Comparison of ENCODE assay signal across 29 mouse cellular contexts in genomic region chr11:3946386-3946785, GRCm38 (mm10). TPM values are rescaled to one million over a fixed set of nuclear protein-coding genes. Genes with fewer than 3 reads are reported as not detected.
"Had no signal": no experiment of that assay in that cellular context is flagged by ENCODE, and none has a peak within 500 bp of the region (broad histone marks: within the 10 kb centered on the region; RNA-seq: fewer than 3 reads in every experiment).

No protein-coding gene starts in this region.

- H3K4me3 ChIP-seq: heart, adult 2 months; hindbrain, embryonic 12.5 days; intestine, embryonic 15.5 days; left cerebral cortex, adult 2 months; limb, embryonic 13.5 days; limb, embryonic 15.5 days; liver, embryonic 12.5 days had no signal

- H3K27ac ChIP-seq: heart, adult 2 months; heart, embryonic 13.5 days; heart, embryonic 15.5 days; hindbrain, embryonic 10.5 days; hindbrain, embryonic 12.5 days; hindbrain, embryonic 14.5 days; intestine, embryonic 15.5 days; layer of hippocampus, adult 2 months; left cerebral cortex, adult 2 months; limb, embryonic 13.5 days; limb, embryonic 15.5 days; liver, embryonic 12.5 days; liver, embryonic 14.5 days had no signal

- H3K9me3 ChIP-seq: heart, embryonic 13.5 days; heart, embryonic 15.5 days; hindbrain, embryonic 10.5 days; hindbrain, embryonic 12.5 days; intestine, embryonic 15.5 days; limb, embryonic 13.5 days; limb, embryonic 15.5 days; liver, embryonic 12.5 days had no signal

- H3K36me3 ChIP-seq: heart, embryonic 13.5 days; heart, embryonic 15.5 days; hindbrain, embryonic 10.5 days; hindbrain, embryonic 12.5 days; intestine, embryonic 15.5 days; limb, embryonic 13.5 days; limb, embryonic 15.5 days; liver, embryonic 12.5 days had no signal

- H3K4me1 ChIP-seq: heart, embryonic 13.5 days; heart, embryonic 15.5 days; hindbrain, embryonic 10.5 days; hindbrain, embryonic 12.5 days; intestine, embryonic 15.5 days; limb, embryonic 13.5 days; limb, embryonic 15.5 days; liver, embryonic 12.5 days had no signal

- DNase-seq: gastrocnemius, postnatal 14 days; heart, adult 2 months; heart, postnatal 14 days; heart, postnatal 36 days; kidney, postnatal 10 days; kidney, postnatal 4 days had no signal

- H3K9ac ChIP-seq: heart, embryonic 13.5 days; heart, embryonic 15.5 days; hindbrain, embryonic 12.5 days; hindbrain, embryonic 14.5 days; intestine, embryonic 15.5 days; limb, embryonic 13.5 days; limb, embryonic 15.5 days; liver, embryonic 12.5 days; liver, embryonic 14.5 days had no signal

RNA-seq across cellular contexts. Expression of gene 4930556J24Rik, which starts 30.2 kb away (rescaled TPM):
- total RNA-seq: gastrocnemius, adult 18-20 months; gastrocnemius, adult 8-10 months; gastrocnemius, postnatal 14 days; gastrocnemius, postnatal 4 days; granulocyte monocyte progenitor cell, adult 5-6 weeks; heart, adult 2 months; heart, postnatal 14 days; heart, postnatal 36 days; layer of hippocampus, adult 2 months; layer of hippocampus, postnatal 10 days; left cerebral cortex, postnatal 14 days had no signal
- polyA plus RNA-seq: heart, adult 2 months; heart, embryonic 13.5 days; heart, embryonic 15.5 days; heart, postnatal 0 days; hindbrain, embryonic 16.5 days; intestine, embryonic 15.5 days; limb, embryonic 11.5 days; limb, embryonic 15.5 days; liver, adult 2 months; liver, embryonic 14.5 days had no signal

RNA-seq across cellular contexts. Expression of gene Gal3st1, which starts 37.0 kb away (rescaled TPM):
- polyA plus RNA-seq: inflammation-experienced regulatory T-cells, adult 6 months had no signal
